Mouse (Mus musculus): ENCODE results near the gene Celf6. TPM values are rescaled to one million over a fixed set of nuclear protein-coding genes. Genes with fewer than 3 reads are reported as not detected.

Celf6 gene
- polyA plus RNA-seq, 1 experiment from 2014 or later = 0.34 TPM

GRCm38 (mm10) chr9:59653371-59653770 lies 75.7 kb downstream of the Celf6 start:
- H3K4me2 ChIP-seq (ENCODE audit: low read length) = no peak overlapping the region
- 19% methylated on average over 3 of the region's 3 CpGs for WGBS
- peaks cover 34% of the 10 kb centered on the region for H3K36me3 ChIP-seq (ENCODE audit: control insufficient read depth, insufficient read depth, low read length)

GRCm38 (mm10) chr9:59654450-59654983 lies 76.8 kb downstream of the Celf6 start:
- no peak overlapping the region for H3K4me2 ChIP-seq (ENCODE audit: low read length)
- no peak for ATAC-seq (ENCODE audit: insufficient number of reproducible peaks, insufficient read depth, low FRiP score, low read depth)
- no peak overlapping the region for H3K9ac ChIP-seq (ENCODE audit: low read length)
- peaks cover 32% of the 10 kb centered on the region for H3K36me3 ChIP-seq (ENCODE audit: control insufficient read depth, insufficient read depth, low read length)
- no peaks in the 10 kb centered on the region for H3K27me3 ChIP-seq (ENCODE audit: control insufficient read depth, insufficient read depth, low read length)
- H3K27ac ChIP-seq (replicated peaks in 1 of 2; ENCODE audit: control insufficient read depth in 1 of 2, insufficient read depth in 1 of 2, low read depth in 2 of 2, low read length in 2 of 2) = no peak overlapping the region
- 82% methylated on average over 2 of the region's 2 CpGs for WGBS
- H3K4me1 ChIP-seq (ENCODE audit: control insufficient read depth in 2 of 2, insufficient read depth in 2 of 2, low read length in 2 of 2) = peaks cover 0 to 19% of the 10 kb centered on the region in 2 experiments; a peak in 3 of 4 replicates
- H3K4me3 ChIP-seq (ENCODE audit: control insufficient read depth in 1 of 2, insufficient read depth in 1 of 2, low read depth in 1 of 2, low read length in 2 of 2) = no peak overlapping the region
- H3K9me3 ChIP-seq (ENCODE audit: control insufficient read depth, low read length) = no peaks in the 10 kb centered on the region

More at GRCm38 (mm10) chr9:59653371-59653770, 75.7 kb downstream of the Celf6 start:
- ATAC-seq (ENCODE audit: insufficient number of reproducible peaks, insufficient read depth, low FRiP score, low read depth) = no peak
- H3K4me3 ChIP-seq (ENCODE audit: control insufficient read depth in 1 of 2, insufficient read depth in 1 of 2, low read depth in 1 of 2, low read length in 2 of 2) = no peak overlapping the region
- H3K9ac ChIP-seq (ENCODE audit: low read length) = no peak overlapping the region
- H3K9me3 ChIP-seq (ENCODE audit: control insufficient read depth, low read length) = no peaks in the 10 kb centered on the region
- peaks cover 0 to 9% of the 10 kb centered on the region in 2 experiments; a peak in 2 of 4 replicates for H3K4me1 ChIP-seq (ENCODE audit: control insufficient read depth in 2 of 2, insufficient read depth in 2 of 2, low read length in 2 of 2)
- H3K27me3 ChIP-seq (ENCODE audit: control insufficient read depth, insufficient read depth, low read length) = no peaks in the 10 kb centered on the region
- H3K27ac ChIP-seq (replicated peaks in 1 of 2; ENCODE audit: control insufficient read depth in 1 of 2, insufficient read depth in 1 of 2, low read depth in 2 of 2, low read length in 2 of 2) = no peak overlapping the region

- no peaks in the 10 kb centered on the region for H3K9me3 ChIP-seq (ENCODE audit: control insufficient read depth, low read length)
- H3K27ac ChIP-seq (replicated peaks in 1 of 2; ENCODE audit: control insufficient read depth in 1 of 2, insufficient read depth in 1 of 2, low read depth in 2 of 2, low read length in 2 of 2) = peak within 1 kb of the TSS; percentile 99 to 100
- WGBS = 0% methylated on average over 46 of the region's 46 CpGs
- peak; percentile 90 for ATAC-seq (ENCODE audit: insufficient number of reproducible peaks, insufficient read depth, low FRiP score, low read depth)
- peaks cover 31% of the 10 kb centered on the region for H3K36me3 ChIP-seq (ENCODE audit: control insufficient read depth, insufficient read depth, low read length)
- peak within 1 kb of the TSS; percentile 74 for H3K4me2 ChIP-seq (ENCODE audit: low read length)
- H3K9ac ChIP-seq (ENCODE audit: low read length) = peak within 1 kb of the TSS; percentile 98
- H3K4me1 ChIP-seq (ENCODE audit: control insufficient read depth in 2 of 2, insufficient read depth in 2 of 2, low read length in 2 of 2) = peaks cover 8 to 33% of the 10 kb centered on the region in 2 experiments
- H3K27me3 ChIP-seq (ENCODE audit: control insufficient read depth, insufficient read depth, low read length) = no peaks in the 10 kb centered on the region
- peak within 1 kb of the TSS; percentile 75 to 98 for H3K4me3 ChIP-seq (ENCODE audit: control insufficient read depth in 1 of 2, insufficient read depth in 1 of 2, low read depth in 1 of 2, low read length in 2 of 2)
Measured at GRCm38 (mm10) chr9:59655958-59656634, 78.4 kb downstream of the Celf6 start, which contains the start of gene Pkm. Gene Pkm (plus strand): TSS chr9:59656368.

Other genes starting within 250 kb of the Celf6 start
- 7.4 and 8.3 TPM in 2 replicates for gene Bbs4, start 224.4 kb upstream of the Celf6 start, polyA plus RNA-seq (2014; fragmentation: Nextera tagmentation; extraction: Ambion mirVana)
- gene Arih1, start 91.3 kb upstream of the Celf6 start, polyA plus RNA-seq (2014; fragmentation: Nextera tagmentation; extraction: Ambion mirVana) = 14.9 and 18.3 TPM in 2 replicates
- gene Hexa, start 38.4 kb upstream of the Celf6 start, polyA plus RNA-seq (2014; fragmentation: Nextera tagmentation; extraction: Ambion mirVana) = 87.6 and 91.4 TPM in 2 replicates
- 0.55 TPM in 1 of 2 replicates, not detected in the other for gene Tmem202, start 38.1 kb upstream of the Celf6 start, polyA plus RNA-seq (2014; fragmentation: Nextera tagmentation; extraction: Ambion mirVana)
- gene Parp6, start 39.4 kb downstream of the Celf6 start, polyA plus RNA-seq (2014; fragmentation: Nextera tagmentation; extraction: Ambion mirVana) = 19.5 and 24.6 TPM in 2 replicates
- gene Pkm, start 78.5 kb downstream of the Celf6 start, polyA plus RNA-seq (2014; fragmentation: Nextera tagmentation; extraction: Ambion mirVana) = 1,792 and 1,798 TPM in 2 replicates
- gene Gramd2, start 102.2 kb downstream of the Celf6 start, polyA plus RNA-seq (2014; fragmentation: Nextera tagmentation; extraction: Ambion mirVana) = 0.27 and 0.43 TPM in 2 replicates
- 10.9 and 12.6 TPM in 2 replicates for gene Senp8, start 172.8 kb downstream of the Celf6 start, polyA plus RNA-seq (2014; fragmentation: Nextera tagmentation; extraction: Ambion mirVana)
- 12.1 and 12.4 TPM in 2 replicates for gene Myo9a, start 173.0 kb downstream of the Celf6 start, polyA plus RNA-seq (2014; fragmentation: Nextera tagmentation; extraction: Ambion mirVana)